Mouse (Mus musculus): ENCODE data around the gene Pigl.

The Pigl gene

GRCm38 (mm10) chr11:62563590-62563989, 105.3 kb downstream of the Pigl start:
- no peak for DNase-seq

Data from kidney, postnatal 14 days (tissue).